Mouse (Mus musculus) frontal cortex, postnatal 14 days (tissue): ENCODE data around the gene Trim80.
A peak's percentile ranks its signal among the peaks of the same experiment; 100 is the strongest.

Experiments used
- DNase-seq, 2 experiments: peaks; one replicate each; pipeline ENCODE4 v3.0.0; 2022; ENCODE audit warnings: low spot score in 2 of 2

Gene Trim80

DNA sequence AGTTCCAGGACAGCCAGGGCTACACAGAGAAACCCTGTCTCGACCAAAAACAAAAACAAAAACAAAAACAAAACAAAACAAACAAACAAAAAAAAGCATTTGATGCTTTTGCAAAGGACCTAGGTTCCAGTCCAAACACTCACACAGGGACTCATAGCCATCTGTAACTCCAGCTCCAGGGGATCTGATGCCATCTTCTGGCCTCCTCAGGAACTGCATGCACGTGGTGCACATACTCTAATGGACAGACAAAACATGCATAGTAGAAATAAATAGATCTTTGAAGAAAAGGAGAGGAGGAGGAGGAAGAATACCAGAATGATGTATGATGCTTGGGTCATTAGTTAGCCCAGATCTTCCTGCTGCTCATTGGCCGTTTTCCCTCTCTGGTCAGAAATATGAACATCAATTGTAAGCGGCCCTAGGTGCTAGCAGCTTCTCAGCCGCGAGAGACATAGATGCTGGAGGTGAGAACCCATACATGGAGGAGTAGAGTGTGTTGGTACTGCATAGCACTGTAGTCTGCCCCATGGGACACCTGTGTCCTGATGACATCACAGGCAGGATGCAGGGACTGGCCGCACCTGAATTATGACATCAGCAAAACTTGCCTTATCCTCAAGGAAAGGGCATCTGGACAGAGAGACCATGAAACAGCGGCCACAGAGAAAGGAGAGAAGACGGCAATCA, at the start of gene Trim80:
Trim80 (plus strand) TSS at position 640 of the 690 bp plus-strand sequence.
- DNase-seq, result no peak

GRCm38 (mm10) chr11:115391358-115391757, 49.0 kb upstream of the Trim80 start:
- DNase-seq, result no peak

GRCm38 (mm10) chr11:115393721-115394325, 46.5 kb upstream of the Trim80 start:
- DNase-seq, result no peak

DNA sequence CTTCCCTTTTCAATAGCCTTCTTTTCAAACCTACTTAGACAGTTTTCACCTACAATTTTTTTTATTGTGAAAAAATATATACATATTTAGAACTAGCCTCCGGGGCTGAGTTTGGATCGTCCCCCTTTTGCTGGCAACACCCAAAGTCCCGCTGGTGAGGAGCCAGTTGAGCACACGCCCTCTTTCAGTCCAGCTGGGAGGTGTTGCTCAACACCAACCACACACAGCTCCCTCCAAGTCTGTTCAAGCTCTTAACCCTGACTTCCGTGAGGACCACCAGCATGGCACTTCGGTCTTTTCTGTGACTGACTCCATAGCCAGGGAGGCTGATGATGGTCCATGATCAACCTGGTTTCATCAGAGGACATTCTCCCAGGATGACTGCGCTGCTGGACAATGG, 42.3 kb upstream of the Trim80 start:
- no peak for DNase-seq

GRCm38 (mm10) chr11:115400126-115400525, 40.2 kb upstream of the Trim80 start:
- no peak for DNase-seq

DNA sequence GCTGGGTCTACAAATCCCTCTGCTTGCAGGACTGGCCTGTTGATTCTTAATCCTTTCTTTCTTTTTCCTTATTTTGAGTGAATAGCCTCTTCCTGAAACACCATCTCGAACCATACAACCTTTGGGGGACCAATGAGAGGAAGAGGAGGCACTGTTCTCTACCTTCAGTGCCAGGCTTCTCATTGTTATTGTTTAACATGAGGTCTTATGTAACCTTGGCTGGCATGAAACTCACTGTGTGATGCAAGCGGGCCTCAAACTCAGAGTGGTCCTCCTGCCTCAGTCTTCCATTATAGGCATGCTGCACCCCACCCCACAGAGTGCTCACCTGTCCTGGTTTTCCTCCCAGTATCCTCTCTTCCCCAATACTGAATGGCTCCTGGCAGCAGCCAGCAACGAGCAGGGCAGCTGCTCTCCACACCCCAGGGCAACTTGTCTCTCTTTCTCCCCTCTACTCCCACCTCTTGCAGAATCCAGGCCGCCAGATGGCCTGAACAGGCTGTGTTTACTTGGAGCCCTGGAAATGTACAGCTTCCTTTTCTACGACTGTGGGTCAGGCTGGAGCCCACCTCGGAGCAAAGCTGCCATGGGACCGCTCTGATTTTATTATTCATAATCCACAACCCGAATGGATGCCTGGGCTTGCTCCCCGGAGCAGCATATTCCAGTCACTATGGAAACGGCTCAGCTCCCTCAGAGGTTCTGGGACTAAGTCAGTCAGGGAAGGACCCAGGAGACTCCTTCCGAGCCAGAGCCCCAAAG, 39.5 kb upstream of the Trim80 start:
- no peak for DNase-seq

DNA sequence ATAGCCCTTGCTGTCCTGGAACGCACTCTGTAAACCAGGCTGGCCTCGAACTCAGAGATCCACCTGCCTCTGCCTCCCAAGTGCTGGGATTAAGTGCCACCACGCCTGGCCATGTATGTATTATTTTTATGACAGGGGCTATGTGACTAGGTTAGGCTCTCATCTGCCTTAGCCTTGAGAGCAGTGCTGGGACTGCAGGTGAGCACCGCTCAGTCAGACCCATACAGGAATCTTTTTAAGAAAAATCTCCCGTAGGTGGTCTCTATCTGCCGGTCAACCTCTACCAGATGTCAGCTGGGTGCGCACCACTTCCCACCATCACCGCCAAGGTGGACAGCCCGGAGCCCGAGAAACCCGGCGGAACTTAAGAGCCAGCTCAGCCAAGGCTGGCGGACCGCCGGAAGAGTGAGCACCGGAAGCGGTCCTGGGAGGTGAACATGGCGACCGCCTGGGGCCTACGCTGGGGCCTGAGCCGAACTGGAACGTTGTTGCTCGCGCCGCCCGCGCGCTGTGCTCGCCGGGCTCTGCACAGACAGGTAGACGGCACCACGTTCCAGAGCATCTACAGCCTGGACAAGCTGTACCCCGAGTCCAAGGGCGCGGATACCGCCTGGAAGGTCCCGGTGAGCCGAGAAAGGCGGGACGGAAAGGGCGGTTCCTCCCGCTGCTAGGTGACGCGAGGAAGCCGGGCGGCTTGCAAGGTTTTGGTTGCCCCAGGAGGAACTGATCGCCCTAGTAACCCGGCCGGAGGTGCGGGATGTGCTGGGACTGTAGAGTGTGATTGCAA, 36.8 kb upstream of the Trim80 start, which contains the start of gene Mrpl58:
Mrpl58 (plus strand) TSS at position 415 of the 787 bp plus-strand sequence.
- DNase-seq, result peak; percentile 73 to 75

- DNase-seq, result no peak
Observed at GRCm38 (mm10) chr11:115405723-115406122, 34.6 kb upstream of the Trim80 start.

DNA sequence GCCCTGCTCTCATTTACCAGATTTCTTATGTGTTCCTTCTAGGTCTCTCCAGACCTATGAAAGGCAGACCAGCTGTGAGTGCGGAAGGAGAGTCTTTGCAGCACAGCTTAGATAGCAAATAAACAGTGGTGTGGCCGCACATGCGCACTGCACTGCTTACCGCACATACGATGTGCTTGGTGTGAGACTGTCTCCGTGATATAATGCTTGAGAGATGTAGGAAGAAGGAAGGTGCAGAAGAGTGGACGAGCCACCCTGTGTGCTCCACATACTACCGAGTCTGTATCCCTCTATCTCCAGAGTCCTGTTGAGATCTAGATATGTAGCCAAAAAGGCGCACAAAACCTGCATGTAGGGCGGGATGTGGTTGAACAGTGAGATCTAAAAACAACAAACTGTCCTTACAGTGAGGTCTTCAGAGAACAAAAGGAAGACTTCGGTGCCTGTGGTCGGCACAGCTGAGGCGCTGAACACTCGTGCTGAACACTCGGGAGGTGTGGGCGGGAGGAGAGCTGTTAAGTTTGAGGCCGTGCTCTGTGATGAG, 33.4 kb upstream of the Trim80 start:
- DNase-seq, result no peak

GRCm38 (mm10) chr11:115408266-115408920, 32.0 kb upstream of the Trim80 start:
- DNase-seq, result no peak

GRCm38 (mm10) chr11:115409556-115409955, 30.8 kb upstream of the Trim80 start:
- no peak for DNase-seq

GRCm38 (mm10) chr11:115419531-115420237, 20.7 kb upstream of the Trim80 start, which contains the start of the genes Atp5h and Kctd2:
Gene Atp5h (minus strand): TSS chr11:115419962.
Gene Kctd2 (plus strand): TSS chr11:115420128.
- peak; percentile 92 to 93 for DNase-seq

- peak; percentile 44 to 46 for DNase-seq
Observed at GRCm38 (mm10) chr11:115420336-115421190, 19.8 kb upstream of the Trim80 start.

GRCm38 (mm10) chr11:115421328-115421727, 19.0 kb upstream of the Trim80 start:
- DNase-seq, result no peak

- no peak for DNase-seq
Observed at GRCm38 (mm10) chr11:115421972-115422371, 18.4 kb upstream of the Trim80 start.

DNA sequence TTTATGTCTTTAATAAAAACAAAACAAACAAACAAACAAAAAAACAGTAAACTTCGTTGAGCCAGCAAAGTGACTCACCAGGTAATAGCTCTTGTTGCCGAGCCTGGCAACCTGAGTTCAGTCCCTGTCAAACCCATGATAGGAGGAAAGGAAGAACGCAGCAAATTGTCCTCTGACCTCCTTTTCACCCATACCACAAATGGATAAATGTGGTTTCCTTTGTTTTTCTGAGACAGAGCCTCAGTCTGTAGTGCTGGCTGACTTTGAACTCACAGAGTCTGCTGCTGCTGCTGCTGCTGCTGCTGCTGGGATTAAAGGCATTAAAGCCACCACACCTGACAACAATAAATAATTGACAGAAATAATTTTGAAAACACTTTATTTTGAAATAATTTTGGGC, 17.3 kb upstream of the Trim80 start:
- no peak for DNase-seq

- no peak for DNase-seq
Observed at GRCm38 (mm10) chr11:115424666-115425065, 15.7 kb upstream of the Trim80 start.

GRCm38 (mm10) chr11:115425671-115426070, 14.7 kb upstream of the Trim80 start:
- DNase-seq, result no peak
